Mouse (Mus musculus) E14TG2a.4 (cell line): ENCODE measurements around the gene Lpin2.

Experiments
- CTCF ChIP-seq: conservative IDR thresholded peaks from 2 replicates; pipeline ENCODE4 v1.5.1; 2014; ENCODE audit warnings: low read length
- NANOG ChIP-seq: IDR thresholded peaks from 2 replicates; pipeline ENCODE4 v1.6.1; 2014; ENCODE audit warnings: borderline replicate concordance, low read length, mixed read lengths
- POU5F1 ChIP-seq: IDR thresholded peaks from 2 replicates; pipeline ENCODE4 v1.6.1; 2014; ENCODE audit warnings: low read length, borderline replicate concordance

- no peak for TF ChIP-seq CTCF
- no peak for TF ChIP-seq POU5F1
- no peak for TF ChIP-seq NANOG
Observed at GRCm38 (mm10) chr17:71228651-71229050, 46.3 kb downstream of the Lpin2 start.
